30 mouse cellular contexts compared by ENCODE assay signal in the genomic region with DNA sequence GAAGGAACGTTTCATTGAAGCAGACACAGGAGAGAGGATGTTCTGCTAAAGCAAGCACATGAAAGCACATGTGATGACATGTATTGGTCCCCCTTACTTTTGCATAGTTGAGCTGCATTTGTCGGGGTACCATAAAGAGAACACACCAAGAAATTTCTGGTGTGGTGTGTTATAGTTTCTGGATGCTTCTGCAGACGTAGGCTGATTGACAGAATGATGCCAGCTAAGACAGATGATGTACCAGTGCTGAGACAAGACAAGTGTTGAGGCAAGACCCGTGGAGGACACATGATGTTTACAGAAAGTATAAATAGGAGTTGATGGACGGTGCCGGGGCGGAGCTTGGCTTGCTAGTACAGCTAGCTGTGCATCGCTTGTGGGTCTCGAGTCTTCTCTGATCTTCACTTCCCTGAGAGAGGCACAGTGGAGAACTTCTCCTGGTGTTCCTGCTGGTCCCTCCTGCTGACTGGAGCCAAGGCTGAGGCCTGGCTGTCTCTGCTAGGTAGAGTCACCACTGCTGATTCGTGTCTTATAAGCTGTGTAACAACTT. TPM values are rescaled to one million over a fixed set of nuclear protein-coding genes. Genes with fewer than 3 reads are reported as not detected.
"Had no signal": no experiment of that assay in that cellular context is flagged by ENCODE, and none has a peak within 500 bp of the region (broad histone marks: within the 10 kb centered on the region; RNA-seq: fewer than 3 reads in every experiment).

No protein-coding gene starts in this region.

- H3K4me1 ChIP-seq: heart, embryonic 13.5 days; heart, embryonic 15.5 days; hindbrain, embryonic 10.5 days; hindbrain, embryonic 12.5 days; kidney, embryonic 15.5 days; liver, embryonic 13.5 days; liver, embryonic 15.5 days had no signal

- H3K9ac ChIP-seq: heart, embryonic 13.5 days; heart, embryonic 15.5 days; hindbrain, embryonic 12.5 days; hindbrain, embryonic 14.5 days; kidney, embryonic 15.5 days; limb, embryonic 12.5 days; liver, embryonic 13.5 days; liver, embryonic 15.5 days had no signal

- DNase-seq: gastrocnemius, adult 2 months; gastrocnemius, postnatal 10 days; gastrocnemius, postnatal 25 days; heart, adult 18-20 months; heart, postnatal 14 days; heart, postnatal 4 days; kidney, adult 11 months; kidney, adult 8-10 months; kidney, postnatal 14 days; kidney, postnatal 4 days; liver; liver, embryonic 13.5 days had no signal

- H3K36me3 ChIP-seq: heart, embryonic 13.5 days; heart, embryonic 15.5 days; hindbrain, embryonic 10.5 days; hindbrain, embryonic 12.5 days; kidney, embryonic 15.5 days; limb, embryonic 10.5 days; limb, embryonic 12.5 days; liver, embryonic 13.5 days; liver, embryonic 15.5 days had no signal

- H3K27ac ChIP-seq: gastrocnemius, adult 2 months; heart, embryonic 13.5 days; heart, embryonic 15.5 days; hindbrain, embryonic 10.5 days; hindbrain, embryonic 12.5 days; hindbrain, embryonic 14.5 days; hindbrain, postnatal 0 days; kidney, embryonic 15.5 days; kidney, postnatal 0 days; layer of hippocampus, adult 2 months; left cerebral cortex, adult 2 months; limb, embryonic 10.5 days; limb, embryonic 12.5 days; liver, embryonic 13.5 days; liver, embryonic 15.5 days had no signal

- H3K27me3 ChIP-seq: heart, embryonic 13.5 days; heart, embryonic 15.5 days; hindbrain, embryonic 12.5 days; kidney, embryonic 15.5 days; limb, embryonic 12.5 days; liver, embryonic 13.5 days; liver, embryonic 15.5 days had no signal

- H3K4me2 ChIP-seq: heart, embryonic 11.5 days; heart, embryonic 13.5 days; heart, embryonic 15.5 days; hindbrain, embryonic 12.5 days; hindbrain, embryonic 14.5 days; kidney, embryonic 15.5 days; limb, embryonic 12.5 days; liver, embryonic 11.5 days; liver, embryonic 13.5 days; liver, embryonic 15.5 days had no signal

- H3K4me3 ChIP-seq: gastrocnemius, adult 2 months; heart, embryonic 13.5 days; heart, embryonic 15.5 days; hindbrain, embryonic 10.5 days; hindbrain, embryonic 12.5 days; kidney, embryonic 15.5 days; layer of hippocampus, adult 2 months; left cerebral cortex, adult 2 months; limb, embryonic 10.5 days; limb, embryonic 12.5 days; liver, embryonic 13.5 days; liver, embryonic 15.5 days had no signal

- ATAC-seq: hindbrain, postnatal 0 days; intestine, embryonic 16.5 days had no signal

- H3K9me3 ChIP-seq: heart, embryonic 13.5 days; heart, embryonic 15.5 days; hindbrain, embryonic 10.5 days; hindbrain, embryonic 12.5 days; kidney, embryonic 15.5 days; limb, embryonic 10.5 days; liver, embryonic 13.5 days; liver, embryonic 15.5 days had no signal

RNA-seq across cellular contexts. Expression of a gene that starts 25.8 kb away (rescaled TPM):
- polyA plus RNA-seq: frontal cortex, adult 2 months; heart, postnatal 0 days; hindbrain, embryonic 10.5 days; hindbrain, embryonic 12.5 days; hindbrain, embryonic 14.5 days; hindbrain, postnatal 0 days; liver, embryonic 11.5 days; liver, embryonic 13.5 days; liver, embryonic 15.5 days had no signal
